Mouse (Mus musculus): ENCODE measurements around the gene Itpr1.

Gene Itpr1

GRCm38 (mm10) chr6:108516248-108516647 is 303.4 kb downstream of the Itpr1 start:
- DNase-seq (ENCODE audit: low read depth): no peak

- DNase-seq (ENCODE audit: low read depth): no peak
These were observed 304.5 kb downstream of the Itpr1 start for GRCm38 (mm10) chr6:108517241-108517981.

- DNase-seq (ENCODE audit: low read depth): no peak
These were observed 305.1 kb downstream of the Itpr1 start for GRCm38 (mm10) chr6:108517986-108518385.

- peak; percentile 66 for DNase-seq (ENCODE audit: low read depth)
These were observed 305.7 kb downstream of the Itpr1 start for GRCm38 (mm10) chr6:108518552-108518951.

GRCm38 (mm10) chr6:108519327-108519726 is 306.4 kb downstream of the Itpr1 start:
- no peak for DNase-seq (ENCODE audit: low read depth)

- no peak for DNase-seq (ENCODE audit: low read depth)
These were observed 311.2 kb downstream of the Itpr1 start for GRCm38 (mm10) chr6:108523956-108524616.

- DNase-seq (ENCODE audit: low read depth): no peak
These were observed 311.7 kb downstream of the Itpr1 start for GRCm38 (mm10) chr6:108524617-108525010.

GRCm38 (mm10) chr6:108527560-108527959 is 314.7 kb downstream of the Itpr1 start:
- no peak for DNase-seq (ENCODE audit: low read depth)

- peak; percentile 65 for DNase-seq (ENCODE audit: low read depth)
These were observed 315.1 kb downstream of the Itpr1 start for GRCm38 (mm10) chr6:108527993-108528392.

GRCm38 (mm10) chr6:108529150-108529549 is 316.3 kb downstream of the Itpr1 start:
- DNase-seq (ENCODE audit: low read depth): no peak

- no peak for DNase-seq (ENCODE audit: low read depth)
These were observed 318.0 kb downstream of the Itpr1 start for GRCm38 (mm10) chr6:108530781-108531323.

GRCm38 (mm10) chr6:108531324-108532311 is 318.7 kb downstream of the Itpr1 start:
- peak; percentile 33 for DNase-seq (ENCODE audit: low read depth)

- DNase-seq (ENCODE audit: low read depth): no peak
These were observed 319.7 kb downstream of the Itpr1 start for GRCm38 (mm10) chr6:108532486-108533179.

GRCm38 (mm10) chr6:108534139-108534538 is 321.2 kb downstream of the Itpr1 start:
- no peak for DNase-seq (ENCODE audit: low read depth)

GRCm38 (mm10) chr6:108534596-108534995 is 321.7 kb downstream of the Itpr1 start:
- peak; percentile 45 for DNase-seq (ENCODE audit: low read depth)

- no peak for DNase-seq (ENCODE audit: low read depth)
These were observed 322.4 kb downstream of the Itpr1 start for GRCm38 (mm10) chr6:108535309-108535708.

- DNase-seq (ENCODE audit: low read depth): peak; percentile 82
These were observed 323.8 kb downstream of the Itpr1 start for GRCm38 (mm10) chr6:108536546-108537317.

GRCm38 (mm10) chr6:108538406-108538805 is 325.5 kb downstream of the Itpr1 start:
- no peak for DNase-seq (ENCODE audit: low read depth)

GRCm38 (mm10) chr6:108540441-108540840 is 327.5 kb downstream of the Itpr1 start:
- DNase-seq (ENCODE audit: low read depth): no peak

- no peak for DNase-seq (ENCODE audit: low read depth)
These were observed 332.0 kb downstream of the Itpr1 start for GRCm38 (mm10) chr6:108544917-108545316.

GRCm38 (mm10) chr6:108545464-108545863 is 332.6 kb downstream of the Itpr1 start:
- no peak for DNase-seq (ENCODE audit: low read depth)

Data from NIH3T3 (cell line).